Mouse (Mus musculus) 3134 (cell line): ENCODE results near the gene Fam118a.
"Not testable (repeated sequence)": the region's sequence is repeated elsewhere in the genome, so short reads cannot be mapped to it uniquely, and the experiment has no call there.

Experiments used
- DNase-seq: peaks from one replicate; pipeline ENCODE4 v3.0.0-alpha.2; 2011; ENCODE audit warnings: low spot score; ENCODE audit not compliant: insufficient read length; ENCODE audit errors: extremely low read depth

The Fam118a gene

DNA sequence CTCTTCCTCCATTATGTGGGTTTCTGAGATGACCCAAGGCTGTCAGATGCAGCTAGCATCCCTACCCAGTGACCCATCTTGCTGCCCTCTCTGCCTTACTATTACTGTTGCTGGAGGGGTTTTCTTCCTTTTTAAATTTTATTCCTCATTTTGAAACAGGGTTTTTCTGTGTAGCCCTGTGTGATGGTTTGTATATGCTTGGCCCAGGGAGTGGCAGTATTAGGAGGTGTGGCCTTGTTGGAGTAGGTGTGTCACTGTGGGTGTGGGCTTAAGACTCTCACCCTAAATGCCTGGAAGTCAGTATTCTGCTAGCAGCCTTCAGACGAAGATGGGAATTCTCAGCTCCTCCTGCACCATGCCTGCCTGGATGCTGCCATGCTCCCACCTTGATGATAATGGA, at the start of gene Fam118a:
TSS of gene Fam118a (plus strand) at position 301 of the 400 bp plus-strand sequence.
- not testable (repeated sequence) for DNase-seq

DNA sequence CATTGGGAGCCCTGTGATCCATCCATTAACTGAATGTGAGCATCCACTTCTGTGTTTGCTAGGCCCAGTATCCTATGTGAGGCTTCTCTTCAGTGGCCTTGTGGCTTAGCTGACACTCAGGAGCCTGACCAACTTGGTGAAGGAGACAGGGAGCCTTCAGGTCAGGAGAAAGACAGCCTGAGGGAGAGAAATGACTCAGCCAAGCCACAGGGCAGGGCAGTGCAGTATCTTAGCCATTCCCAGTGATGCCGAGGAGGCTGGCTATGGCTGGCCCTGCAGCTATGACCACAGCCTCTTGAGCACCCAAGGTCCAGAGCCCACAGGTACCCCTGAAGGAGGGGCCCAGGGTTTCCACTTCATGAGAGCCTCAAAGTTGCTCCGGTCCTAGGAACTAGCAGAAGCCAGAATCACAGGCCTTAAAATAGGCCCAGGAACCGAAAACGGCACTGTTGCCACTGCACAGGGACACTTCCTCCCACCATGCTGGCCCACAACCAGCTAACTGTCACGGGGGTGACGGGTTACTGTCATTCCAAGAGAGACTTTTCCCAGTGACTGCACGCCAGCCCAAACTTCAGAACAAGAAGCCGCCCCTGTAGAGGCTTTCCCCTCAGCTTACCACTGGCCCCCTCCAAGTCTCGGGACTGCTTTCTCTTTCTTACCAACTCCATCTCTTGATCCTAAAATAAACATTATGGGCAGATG, 47.0 kb upstream of the Fam118a start:
- DNase-seq, result peak; percentile 70

DNA sequence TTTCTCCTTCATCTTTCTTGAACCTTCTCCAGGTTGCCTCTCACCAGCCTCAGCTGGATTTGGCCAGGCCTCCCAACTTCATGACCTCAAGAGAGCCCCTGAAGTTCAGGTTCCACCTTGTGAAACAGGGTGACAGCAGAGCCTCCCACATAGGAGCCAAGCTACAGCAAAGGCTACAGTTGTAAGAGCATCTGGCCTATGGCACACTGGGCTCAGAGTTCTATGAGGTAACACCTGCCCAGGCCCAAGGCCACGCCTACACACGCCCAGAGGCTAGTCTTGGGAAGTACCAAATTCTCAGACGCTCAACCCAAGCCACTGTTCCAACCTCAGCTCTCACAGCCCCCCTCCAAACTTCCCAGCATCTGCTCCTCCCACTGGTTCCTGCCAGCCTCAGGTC, 45.9 kb upstream of the Fam118a start:
- DNase-seq, result no peak

DNA sequence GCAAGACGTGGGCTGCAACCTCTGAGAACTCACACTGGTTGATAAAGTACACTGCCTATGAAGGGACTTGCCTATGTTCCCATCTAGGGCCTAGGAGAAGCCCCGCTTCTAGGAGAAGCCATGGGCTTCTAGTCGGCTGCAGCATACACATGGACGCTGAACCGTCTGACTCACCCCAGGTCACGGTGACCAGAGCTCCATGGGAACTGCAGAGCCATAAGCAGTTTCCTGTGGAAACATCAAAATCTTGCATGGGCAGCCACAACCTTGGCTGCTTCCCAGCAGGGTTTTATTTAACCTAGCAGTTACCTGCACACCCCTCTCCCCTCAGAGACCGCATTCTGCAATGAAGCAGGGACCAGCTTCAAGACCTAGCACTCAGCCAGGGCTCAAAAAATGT, 45.0 kb upstream of the Fam118a start:
- peak; percentile 36 for DNase-seq

DNA sequence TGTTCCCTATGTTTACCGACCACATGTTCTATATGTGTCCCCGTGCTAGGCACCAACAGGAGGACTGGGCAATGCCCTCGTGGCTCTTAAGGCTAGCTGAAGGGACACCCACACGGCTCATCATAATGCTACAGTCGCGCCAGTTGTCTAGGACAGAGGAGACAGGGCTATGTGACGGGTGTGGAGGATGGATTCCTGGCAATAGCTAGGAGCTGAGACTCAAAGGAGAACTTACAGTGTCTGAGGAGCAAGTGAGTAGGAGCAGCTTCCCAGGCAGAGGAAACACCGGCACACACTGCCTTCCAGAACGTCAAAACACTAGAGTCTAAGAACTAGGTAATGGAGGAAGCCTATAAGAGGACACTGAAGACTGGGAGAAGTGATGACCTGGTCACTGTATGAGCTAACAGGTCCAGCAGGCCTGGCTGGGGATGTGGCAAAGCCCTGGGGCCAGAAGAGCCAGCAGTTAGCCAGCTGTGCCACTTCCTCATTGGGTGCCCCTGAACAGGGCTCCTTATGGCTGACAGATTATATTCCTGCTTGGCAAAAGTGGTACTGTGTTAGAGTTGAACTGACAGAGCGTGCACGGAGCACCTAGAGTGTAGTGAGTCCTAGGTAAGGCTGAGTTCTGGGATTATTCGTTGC, 43.1 kb upstream of the Fam118a start:
- no peak for DNase-seq

DNA sequence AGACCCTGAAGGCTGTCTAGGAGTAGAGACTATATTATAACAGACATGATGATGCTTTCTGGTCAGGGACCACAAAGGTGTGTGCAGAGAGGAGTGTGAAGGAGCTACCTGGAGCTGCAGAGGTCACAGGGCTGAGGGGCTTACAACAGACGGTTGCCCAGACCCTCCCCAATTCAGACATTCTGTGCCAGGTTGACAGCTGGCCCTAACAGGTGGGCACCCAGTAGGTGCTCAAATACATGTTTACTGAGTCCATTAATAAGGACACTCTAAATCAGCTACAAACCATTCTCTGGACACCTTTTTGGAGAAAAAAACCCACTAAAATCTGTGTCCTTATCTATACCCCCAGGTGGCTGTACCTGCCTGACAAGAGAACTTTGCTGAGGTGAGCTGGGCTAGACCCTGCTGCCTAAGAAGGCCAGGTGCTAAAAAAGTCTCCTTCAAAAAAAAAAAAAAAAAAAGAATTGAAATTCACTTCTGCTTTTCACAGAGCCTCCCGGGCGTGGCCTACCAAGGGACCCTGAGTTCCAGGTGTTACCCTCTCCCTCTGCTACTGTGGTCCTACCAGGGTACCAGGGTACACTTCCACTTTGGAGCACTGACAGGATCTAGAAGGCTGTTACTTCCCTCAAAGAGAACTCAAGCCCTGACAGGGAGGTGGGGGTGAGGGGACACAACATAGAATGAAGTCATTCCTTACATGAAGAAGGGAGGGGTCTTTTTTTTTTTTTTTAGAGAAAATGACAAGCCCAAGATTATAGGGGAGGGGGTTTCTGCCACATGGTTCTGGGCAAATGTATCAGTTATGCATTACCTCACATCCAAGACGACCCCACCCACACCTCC, 42.4 kb upstream of the Fam118a start:
- no peak for DNase-seq

DNA sequence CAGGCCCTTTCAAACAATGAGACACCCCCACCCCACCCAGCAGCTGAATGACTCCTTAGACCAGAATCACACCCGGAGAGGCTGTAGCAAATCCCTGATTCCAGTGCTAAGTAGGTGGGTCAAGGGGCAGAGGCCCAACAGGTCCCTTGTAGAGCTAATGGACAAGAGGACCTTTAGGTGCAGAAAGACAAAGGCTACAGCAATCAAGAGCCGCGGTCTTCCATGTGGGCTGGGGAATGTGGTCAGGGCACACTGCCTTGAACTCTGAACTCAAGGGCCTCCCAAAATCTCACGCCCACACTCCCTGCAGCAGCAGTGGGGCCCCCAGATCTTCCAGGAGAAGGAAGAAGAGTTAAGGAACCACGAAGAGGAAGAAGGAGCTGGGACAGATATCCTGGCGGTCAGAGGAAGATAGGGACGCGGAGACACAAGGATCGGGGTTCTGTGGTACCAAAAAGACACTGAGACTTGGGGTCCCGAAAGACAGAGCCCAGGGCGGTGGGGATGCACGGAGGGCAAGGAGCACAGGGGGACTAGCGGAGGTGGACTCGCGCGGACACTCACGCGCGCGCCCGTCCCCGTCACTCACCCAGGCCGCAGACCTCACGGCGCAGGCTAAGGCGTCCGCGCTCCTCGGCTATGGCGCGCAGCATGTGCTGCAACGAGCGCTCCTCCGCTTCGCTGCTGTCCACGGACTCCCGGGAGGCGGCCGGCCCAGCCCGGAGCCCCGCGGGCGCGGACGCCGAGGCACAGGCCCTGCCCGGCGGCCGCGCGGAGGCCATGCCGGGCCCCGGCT, 41.5 kb upstream of the Fam118a start:
- peak; percentile 70 for DNase-seq

DNA sequence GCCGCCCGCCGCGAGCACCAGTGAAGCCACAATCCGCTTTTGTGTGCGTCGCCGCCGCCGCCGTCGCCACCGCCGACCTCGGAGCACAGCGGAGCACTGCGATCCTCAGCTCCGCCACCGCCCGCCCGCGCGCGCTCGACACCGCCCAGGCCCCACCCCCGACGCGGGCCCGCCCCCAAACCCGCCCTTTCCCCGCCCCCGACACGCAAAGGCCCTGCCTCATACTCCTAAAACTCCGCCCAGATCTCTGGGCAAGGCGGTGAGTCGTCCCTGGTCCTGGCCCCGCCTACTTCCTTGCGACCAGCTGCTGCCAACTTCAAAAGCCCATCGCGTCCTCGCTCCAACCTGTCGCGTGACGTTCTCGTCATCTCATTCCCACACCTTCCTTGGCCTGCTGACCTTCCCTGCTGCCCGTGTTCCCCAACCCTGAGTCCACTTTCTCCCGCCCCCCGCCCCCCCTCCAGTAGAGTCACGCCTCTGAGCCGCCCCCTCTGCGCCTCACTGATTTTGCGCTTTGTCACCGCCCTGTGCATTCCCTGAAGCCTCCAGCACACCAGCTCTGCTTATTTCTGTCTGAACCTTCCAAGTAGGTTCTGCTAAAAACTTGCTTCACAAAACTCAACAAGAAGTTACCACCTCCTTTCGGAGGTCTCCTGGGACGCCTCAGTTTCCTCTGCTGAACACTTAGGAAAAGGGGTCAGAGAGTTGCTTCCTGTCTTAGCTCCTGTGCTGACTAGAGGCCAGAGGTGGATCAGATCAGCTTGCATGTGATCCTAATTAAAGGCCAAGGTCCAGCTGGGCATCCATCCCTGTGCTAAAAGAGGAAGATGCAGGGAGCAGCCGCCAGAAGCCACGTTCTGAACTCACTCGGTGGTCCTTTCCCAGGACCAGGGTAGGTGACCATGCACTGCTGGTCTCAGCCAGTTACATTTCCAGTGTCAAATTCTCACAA, 40.6 kb upstream of the Fam118a start, which contains the start of gene 5031439G07Rik:
TSS of gene 5031439G07Rik (minus strand) at position 678 of the 952 bp plus-strand sequence.
- DNase-seq, result peak; percentile 92

DNA sequence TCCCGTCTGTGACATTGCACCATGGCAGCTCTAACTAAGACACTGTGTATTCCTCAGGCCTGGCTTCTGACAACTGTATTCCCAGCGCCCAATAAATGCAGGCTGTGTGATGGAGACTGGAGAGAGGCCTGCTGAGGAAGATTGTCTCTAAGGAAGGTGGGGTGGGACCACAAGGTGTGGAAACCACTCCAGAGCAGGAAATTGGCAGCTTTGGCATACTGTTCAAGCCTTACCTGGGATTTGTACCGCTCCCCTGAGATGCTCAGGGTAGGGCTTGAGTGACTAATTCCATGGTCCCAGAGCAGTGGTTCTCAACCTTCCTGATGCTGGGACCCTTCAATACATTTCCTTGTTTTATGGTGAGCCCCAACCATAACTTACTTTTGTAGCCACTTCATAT, 39.6 kb upstream of the Fam118a start:
- no peak for DNase-seq

DNA sequence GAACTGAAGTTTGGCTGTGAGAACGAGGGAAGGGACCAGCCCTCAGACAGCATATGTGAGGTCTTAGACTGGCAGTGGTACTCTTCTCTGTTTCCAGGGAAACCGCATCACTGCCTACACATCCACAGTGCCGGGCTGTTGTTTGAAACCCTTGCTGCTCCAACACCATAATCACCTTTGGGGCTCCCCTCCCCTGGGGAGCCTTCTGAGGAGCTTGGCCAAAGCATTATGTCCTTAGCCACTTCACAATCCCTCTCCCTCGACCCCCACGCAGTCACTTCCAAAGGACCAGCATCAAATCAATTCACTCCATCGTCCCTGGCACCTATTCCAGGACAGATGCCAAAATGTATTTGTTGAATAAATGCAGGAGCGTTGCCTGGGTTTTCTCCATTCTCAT, 39.0 kb upstream of the Fam118a start:
- no peak for DNase-seq

DNA sequence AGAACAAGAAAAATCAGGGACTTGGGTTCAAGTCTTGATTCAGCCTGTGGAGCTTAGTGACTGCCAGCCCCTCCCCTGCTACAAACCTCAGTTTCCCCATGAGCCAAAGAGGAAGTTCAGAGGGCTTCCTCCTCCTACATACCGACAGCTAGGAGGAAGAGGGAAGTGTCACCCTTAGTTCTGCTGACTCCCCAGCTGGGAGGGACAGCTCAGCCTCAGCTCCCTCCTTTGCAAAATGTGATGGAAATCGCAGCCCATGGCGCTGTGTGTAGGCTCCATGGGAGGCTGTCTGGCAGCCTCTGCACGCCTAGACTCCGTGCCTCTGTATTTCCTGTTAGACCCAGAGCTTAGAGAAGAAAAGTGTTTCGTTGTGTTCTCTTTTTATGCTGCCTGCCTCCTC, 34.2 kb upstream of the Fam118a start:
- no peak for DNase-seq

DNA sequence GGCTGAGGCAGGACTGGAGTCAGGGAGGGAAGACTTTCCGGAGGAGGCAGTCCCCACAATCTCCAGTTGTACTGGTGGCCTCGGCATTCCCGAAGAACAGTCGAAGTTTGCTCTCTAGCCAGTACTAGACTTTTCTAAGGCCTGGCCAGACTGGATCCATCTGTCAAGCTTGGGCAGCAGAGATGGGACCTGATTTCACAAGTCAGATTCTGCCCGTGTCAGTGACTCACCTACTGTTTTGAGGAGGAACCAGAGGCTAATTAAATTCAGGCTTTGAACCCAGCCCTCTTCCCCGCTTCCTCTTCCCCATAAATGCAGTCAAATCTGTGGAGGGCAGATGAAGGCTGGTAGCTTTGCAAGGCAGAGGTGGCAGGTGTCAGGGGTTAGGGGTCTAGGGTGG, 33.7 kb upstream of the Fam118a start:
- DNase-seq, result no peak

DNA sequence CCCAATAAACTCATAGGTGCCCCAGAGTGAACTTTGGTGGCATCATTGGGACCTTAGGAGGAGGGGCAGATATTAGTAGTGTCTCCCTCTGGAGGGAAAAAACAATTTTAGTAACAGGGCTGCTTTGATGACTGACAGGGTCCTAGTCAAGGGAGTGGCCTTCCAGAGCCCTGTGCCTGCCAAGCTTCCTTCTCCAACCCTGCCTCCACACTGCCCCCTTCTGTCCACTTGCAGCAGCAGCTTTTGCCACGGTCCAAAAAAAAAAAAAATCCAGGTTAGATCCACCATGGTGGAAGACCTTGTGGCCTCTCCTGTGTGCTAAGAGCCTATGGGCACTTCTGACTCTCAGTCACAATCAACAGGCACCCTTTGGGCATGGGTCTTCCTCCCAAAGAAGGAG, 32.8 kb upstream of the Fam118a start:
- peak; percentile 54 for DNase-seq

DNA sequence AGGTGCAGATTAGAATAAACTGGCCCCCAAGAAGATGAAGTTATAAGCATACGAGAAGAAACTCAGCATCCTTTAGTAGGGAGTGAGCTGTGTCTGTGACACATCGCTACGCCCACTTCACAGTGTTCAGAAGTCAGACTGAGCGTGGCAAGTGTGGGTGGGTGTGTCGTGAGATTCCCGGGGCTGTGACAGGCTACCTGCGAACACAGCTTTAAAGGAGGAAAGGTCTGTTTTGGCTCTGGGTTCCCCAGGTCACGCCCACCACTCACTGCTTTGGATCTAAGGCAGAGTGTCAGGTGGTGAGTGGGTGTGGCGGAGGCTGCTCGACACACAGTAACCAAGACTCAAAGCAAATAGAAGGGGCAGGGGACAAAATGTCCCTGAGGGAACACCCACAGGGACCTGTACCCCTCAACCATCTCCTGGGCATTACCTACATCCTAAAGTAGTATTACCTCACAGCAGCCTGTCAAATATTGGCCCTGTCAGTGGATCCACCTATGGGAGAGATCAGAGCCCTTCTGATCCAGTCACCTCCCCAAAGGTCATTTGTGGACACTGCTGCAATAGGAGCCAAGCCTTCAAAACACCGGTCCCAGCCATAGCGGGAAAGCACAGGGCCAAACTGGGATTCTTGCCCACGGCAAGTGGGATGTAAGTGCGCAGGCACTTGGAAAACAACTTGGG, 30.8 kb upstream of the Fam118a start:
- DNase-seq, result no peak

DNA sequence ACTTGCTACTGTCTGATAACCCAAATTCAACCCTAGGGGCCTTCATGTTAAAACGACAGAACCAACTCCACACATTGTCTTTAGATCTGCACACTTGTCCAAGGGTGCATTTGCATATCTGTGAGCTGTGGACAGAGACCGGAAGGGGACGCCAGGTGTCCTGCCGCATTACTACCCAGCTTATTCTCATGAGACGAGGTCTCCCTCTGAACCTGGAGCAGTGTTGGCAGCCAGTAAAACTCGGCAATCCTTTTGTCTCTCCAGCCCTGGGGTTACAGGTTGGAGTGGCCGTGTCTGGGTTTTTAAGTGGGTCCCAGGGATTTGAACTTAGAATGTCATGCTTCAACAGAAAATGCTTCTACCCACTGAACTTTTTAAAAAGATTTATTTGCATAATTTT, 28.8 kb upstream of the Fam118a start:
- DNase-seq, result no peak

DNA sequence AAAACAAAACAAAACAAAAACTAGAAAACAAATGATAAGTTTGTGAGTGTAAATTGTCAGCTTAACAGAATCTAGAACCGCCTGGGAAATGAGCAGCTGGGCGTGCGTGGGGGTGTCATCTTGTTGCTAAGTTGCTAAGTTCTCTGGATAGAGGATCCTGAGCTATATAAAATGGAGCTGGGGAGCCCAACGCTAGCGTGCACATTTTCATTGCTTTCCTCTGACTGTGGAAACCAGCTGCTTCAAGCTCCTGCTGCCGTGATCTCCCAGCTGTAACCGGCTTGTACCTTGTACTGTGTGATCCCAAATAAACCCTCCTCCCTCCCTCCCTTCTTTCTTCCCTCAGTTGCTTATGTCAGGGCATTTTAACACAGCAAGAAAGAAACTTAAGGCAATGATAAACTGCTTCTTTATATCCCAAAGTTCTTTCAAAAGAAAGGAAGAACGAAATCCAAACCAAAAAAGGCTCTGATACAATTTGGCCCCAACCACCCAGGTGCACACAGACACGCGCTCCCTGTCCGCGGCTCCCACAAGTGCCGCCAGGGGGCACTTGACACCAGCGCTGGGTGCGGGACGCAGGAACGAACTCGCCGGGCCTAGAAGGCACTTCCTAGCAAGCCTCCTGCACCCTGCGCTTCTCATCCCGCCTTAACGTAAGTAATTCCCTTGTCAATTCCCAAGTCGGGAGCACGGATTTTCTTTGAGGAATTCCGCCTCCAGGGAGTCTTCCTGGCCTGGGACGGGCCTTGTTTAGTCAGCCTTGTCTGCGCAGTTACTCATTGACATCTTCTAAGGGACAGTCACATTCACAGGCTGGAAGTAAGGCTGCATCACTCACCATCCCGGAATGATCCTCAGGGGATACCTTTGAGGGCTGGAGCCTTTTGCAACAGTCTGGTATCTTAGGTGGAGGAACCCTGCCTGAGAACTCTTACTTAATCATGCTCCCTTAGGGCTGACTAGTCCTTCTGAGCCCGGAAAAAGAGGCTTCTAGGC, 27.5 kb upstream of the Fam118a start:
- DNase-seq, result peak; percentile 69

DNA sequence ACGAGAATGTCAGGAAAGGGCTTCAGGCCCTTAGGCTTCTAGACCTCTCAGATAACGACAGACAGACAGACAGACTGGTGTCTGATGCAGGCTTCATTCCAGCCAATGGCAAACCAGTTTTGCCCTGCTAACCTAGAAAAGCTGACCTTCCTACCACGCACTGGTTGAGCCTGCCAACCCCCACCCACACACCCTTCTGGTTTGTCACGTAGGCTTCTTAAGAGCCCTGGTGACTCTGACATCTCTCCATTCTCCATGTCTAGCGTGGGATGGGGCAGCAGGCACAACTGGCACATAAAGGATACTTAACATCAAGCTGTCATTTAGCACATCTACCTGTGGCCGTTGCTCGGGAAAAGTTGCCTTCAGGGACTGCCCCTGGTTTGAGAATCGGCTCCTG, 19.1 kb upstream of the Fam118a start:
- no peak for DNase-seq
